In genomic region chr7:63911383-63912233, GRCm38 (mm10) we compare ENCODE assay signal across 9 mouse cellular contexts. TPM values are rescaled to one million over a fixed set of nuclear protein-coding genes. Genes with fewer than 3 reads are reported as not detected.
DNase-seq lines count a peak whose midpoint lies in the region; ATAC-seq and TF ChIP-seq lines count a peak whose summit lies in the region.
"Had no signal": no experiment of that assay in that cellular context is flagged by ENCODE, and none has a peak within 500 bp of the region (broad histone marks: within the 10 kb centered on the region; RNA-seq: fewer than 3 reads in every experiment).

No protein-coding gene starts in this region.

- peak; percentile 40 to 70 for DNase-seq in left cerebral cortex, postnatal 10 days (ENCODE audit: extremely low spot score in 1 of 2, low spot score in 2 of 2)
- DNase-seq in left cerebral cortex, adult 18-20 months (ENCODE audit: low spot score in 2 of 2) = no peak
- peak; percentile 59 for DNase-seq in c-Kit-positive CD71-negative TER-119-negative erythroid progenitor cells, embryonic 14.5 days (ENCODE audit: low read depth)
- DNase-seq in gastrocnemius, postnatal 10 days = peak; percentile 77
- peak; percentile 58 for DNase-seq in hindbrain, postnatal 0 days (ENCODE audit: low spot score)
- peak; percentile 75 for DNase-seq in liver, postnatal 0 days
- DNase-seq in embryo, embryonic 10 days (ENCODE audit: low spot score) = no peak

- WGBS in hindbrain, postnatal 0 days = 34% methylated on average over 8 of the region's 8 CpGs
- WGBS in liver, postnatal 0 days (ENCODE audit: insufficient replicate concordance) = 26% methylated on average over 8 of the region's 8 CpGs
- 13% methylated on average over 8 of the region's 8 CpGs for WGBS in small intestine, adult 2 months

- H3K4me3 ChIP-seq in hindbrain, postnatal 0 days (ENCODE audit: low read length) = no peak overlapping the region
- no peak overlapping the region for H3K4me3 ChIP-seq in liver, postnatal 0 days (ENCODE audit: low read depth, low read length)
- H3K4me3 ChIP-seq in small intestine, adult 2 months (ENCODE audit: low read depth, low read length) = no peak overlapping the region

- H3K4me2 ChIP-seq in hindbrain, postnatal 0 days (ENCODE audit: low read depth, low read length) = 0 out of 2 replicates have a peak overlapping the region, but pooled peaks have one; percentile 5
- peak overlapping the region; percentile 58 for H3K4me2 ChIP-seq in liver, postnatal 0 days (ENCODE audit: low read depth, low read length)

- no peaks in the 10 kb centered on the region for H3K36me3 ChIP-seq in hindbrain, postnatal 0 days (ENCODE audit: insufficient read depth, low read length)
- H3K36me3 ChIP-seq in liver, postnatal 0 days (replicated peaks; ENCODE audit: insufficient read depth, low read length) = peaks cover 5% of the 10 kb centered on the region; the same call in 1 of the 2 replicates
- no peaks in the 10 kb centered on the region for H3K36me3 ChIP-seq in small intestine, adult 2 months (ENCODE audit: control insufficient read depth, insufficient read depth, low read length)

- intact Hi-C loops in left cerebral cortex, postnatal 10 days (cut with DNase I) = no loop called here

- H3K4me1 ChIP-seq in hindbrain, postnatal 0 days (ENCODE audit: insufficient read depth, low read length) = peaks cover 41% of the 10 kb centered on the region
- peaks cover 90% of the 10 kb centered on the region for H3K4me1 ChIP-seq in liver, postnatal 0 days (ENCODE audit: insufficient read depth)
- peaks cover 47% of the 10 kb centered on the region for H3K4me1 ChIP-seq in small intestine, adult 2 months (ENCODE audit: control insufficient read depth, insufficient read depth, insufficient read length, low read length)

- peak; percentile 79; the same call in 1 of the 2 replicates for TF ChIP-seq EP300 in liver, postnatal 0 days (IDR thresholded peaks at IDR 0.05; ENCODE audit: low read depth)

- no peaks in the 10 kb centered on the region for H3K9me3 ChIP-seq in hindbrain, postnatal 0 days (ENCODE audit: low read length)
- no peaks in the 10 kb centered on the region for H3K9me3 ChIP-seq in liver, postnatal 0 days (ENCODE audit: low read length)

- peak overlapping the region; percentile 70 for H3K27ac ChIP-seq in hindbrain, postnatal 0 days
- H3K27ac ChIP-seq in liver, postnatal 0 days (ENCODE audit: low read depth) = peak overlapping the region; percentile 99
- H3K27ac ChIP-seq in small intestine, adult 2 months (ENCODE audit: insufficient read depth, low read depth, low read length) = peak overlapping the region; percentile 94

- no peak overlapping the region for H3K9ac ChIP-seq in hindbrain, postnatal 0 days (replicated peaks; ENCODE audit: low read length)
- H3K9ac ChIP-seq in liver, postnatal 0 days (replicated peaks) = peak overlapping the region; percentile 62

- H3K27me3 ChIP-seq in hindbrain, postnatal 0 days (ENCODE audit: insufficient read depth, low read length) = no peaks in the 10 kb centered on the region
- no peaks in the 10 kb centered on the region for H3K27me3 ChIP-seq in liver, postnatal 0 days (ENCODE audit: insufficient read depth, low read length)
- H3K27me3 ChIP-seq in small intestine, adult 2 months (ENCODE audit: control insufficient read depth, insufficient read depth, low read length) = no peaks in the 10 kb centered on the region

- TF ChIP-seq POLR2A in small intestine, adult 2 months (IDR thresholded peaks at IDR 0.05; ENCODE audit: low read depth, low read length) = peak; percentile 24; the same call in 1 of the 2 replicates

- no peak for TF ChIP-seq CTCF in hindbrain, postnatal 0 days (IDR thresholded peaks at IDR 0.05; ENCODE audit: low read depth)
- no peak for TF ChIP-seq CTCF in liver, postnatal 0 days (IDR thresholded peaks at IDR 0.05; ENCODE audit: low read depth)
- no peak for TF ChIP-seq CTCF in small intestine, adult 2 months (IDR thresholded peaks at IDR 0.05; ENCODE audit: extremely low read depth, insufficient read length, insufficient replicate concordance, low read depth, low read length)

- peak; percentile 62; the same call in 1 of the 2 replicates for ATAC-seq in hindbrain, postnatal 0 days
- peak; percentile 77 for ATAC-seq in liver, postnatal 0 days

RNA-seq across cellular contexts. Expression of gene E030018B13Rik, which starts 5.0 kb away (rescaled TPM):
- total RNA-seq in left cerebral cortex, postnatal 10 days (2021) = not detected
- total RNA-seq in left cerebral cortex, adult 18-20 months (2021) = not detected
- total RNA-seq in gastrocnemius, postnatal 10 days (2021) = not detected
- not detected in 2 replicates for total RNA-seq in hindbrain, postnatal 0 days (2014; rRNA removed)
- not detected in 2 replicates for polyA plus RNA-seq in hindbrain, postnatal 0 days (2015; fragmentation: Nextera tagmentation; extraction: Ambion mirVana)
- 0.14 TPM in 1 of 2 replicates, not detected in the other for polyA plus RNA-seq in liver, postnatal 0 days (2015; fragmentation: Nextera tagmentation; extraction: Ambion mirVana)
- not detected in 2 replicates for polyA plus RNA-seq in small intestine, adult 2 months (2012; rRNA removed)
- total RNA-seq: layer of hippocampus, postnatal 10 days had no signal

RNA-seq across cellular contexts. Expression of gene Klf13, which starts 27.1 kb away (rescaled TPM):
- 100 to 1,000 TPM; 148 to 154 TPM for total RNA-seq in left cerebral cortex, postnatal 10 days (2021)
- 100 to 1,000 TPM; 145 to 159 TPM for total RNA-seq in left cerebral cortex, adult 18-20 months (2021)
- total RNA-seq in gastrocnemius, postnatal 10 days (2021) = 10 to 100 TPM; 38.3 to 50.8 TPM
- total RNA-seq in hindbrain, postnatal 0 days (2014; rRNA removed) = 30.7 and 34.0 TPM in 2 replicates
- 26.9 and 28.0 TPM in 2 replicates for polyA plus RNA-seq in hindbrain, postnatal 0 days (2015; fragmentation: Nextera tagmentation; extraction: Ambion mirVana)
- polyA plus RNA-seq in liver, postnatal 0 days (2015; fragmentation: Nextera tagmentation; extraction: Ambion mirVana) = 25.5 and 25.7 TPM in 2 replicates
- polyA plus RNA-seq in small intestine, adult 2 months (2012; rRNA removed) = 22.2 and 55.1 TPM in 2 replicates

Comparison
In these comparisons a context has a peak if more than half of its experiments do, and no peak if none do; other contexts are left out.
1. DNase-seq: peak in left cerebral cortex, postnatal 10 days (2 of 2), c-Kit-positive CD71-negative TER-119-negative erythroid progenitor cells, embryonic 14.5 days (single experiment), gastrocnemius, postnatal 10 days (single experiment), hindbrain, postnatal 0 days (single experiment) and liver, postnatal 0 days (single experiment); none in left cerebral cortex, adult 18-20 months (0 of 2) and embryo, embryonic 10 days (single experiment).
2. Peak in every context shown above with its lines, with median percentiles within 50 percentile points of each other: H3K27ac ChIP-seq.